Mouse (Mus musculus): ENCODE measurements around the gene Tspyl1. TPM values are rescaled to one million over a fixed set of nuclear protein-coding genes. Genes with fewer than 3 reads are reported as not detected.

Gene Tspyl1
- polyA plus RNA-seq, 1 experiment from 2014 or later = 61.3 TPM

- 3% methylated on average over 47 of the region's 47 CpGs for WGBS
- Histone ChIP-seq H3K4me3 (ENCODE audit: low read depth, low read length) (peak overlapping the region; percentile 98), H3K36me3 (replicated peaks; ENCODE audit: control insufficient read depth, insufficient read depth, low read depth, low read length) (no peaks in the 10 kb centered on the region; the same call in 1 of the 2 replicates), H3K9ac (replicated peaks; ENCODE audit: low read length) (peak overlapping the region; percentile 92), H3K27ac (replicated peaks; ENCODE audit: low read depth, low read length) (peak overlapping the region; percentile 47; the same call in 1 of the 2 replicates), H3K9me3 (replicated peaks; ENCODE audit: control insufficient read depth, low read length) (no peaks in the 10 kb centered on the region), H3K27me3 (ENCODE audit: control insufficient read depth, insufficient read depth, low read length) (no peaks in the 10 kb centered on the region), H3K4me2 (ENCODE audit: low read depth, low read length) (peak overlapping the region; percentile 69), H3K4me1 (ENCODE audit: control insufficient read depth, insufficient read depth, low read length) (no peaks in the 10 kb centered on the region; the same call in 1 of the 2 replicates)
- ATAC-seq (replicated peaks; ENCODE audit: insufficient number of reproducible peaks, low FRiP score, low TSS enrichment, low read depth) (peak; percentile 19), DNase-seq (ENCODE audit: low spot score) (peak; percentile 39)
Observed at GRCm38 (mm10) chr10:34282420-34283238, 639 bp downstream of the Tspyl1 start.

- WGBS = 5% methylated on average over 13 of the region's 13 CpGs
- peak overlapping the region; percentile 42 for H3K4me2 ChIP-seq (ENCODE audit: low read depth, low read length)
- no peaks in the 10 kb centered on the region for H3K36me3 ChIP-seq (replicated peaks; ENCODE audit: control insufficient read depth, insufficient read depth, low read depth, low read length)
- H3K4me1 ChIP-seq (ENCODE audit: control insufficient read depth, insufficient read depth, low read length) = no peaks in the 10 kb centered on the region
- DNase-seq (ENCODE audit: low spot score) (peak; percentile 42), ATAC-seq (replicated peaks; ENCODE audit: insufficient number of reproducible peaks, low FRiP score, low TSS enrichment, low read depth) (peak; percentile 10; the same call in 1 of the 2 replicates)
- H3K4me3 ChIP-seq (ENCODE audit: low read depth, low read length) = peak overlapping the region; percentile 62
- H3K9ac ChIP-seq (replicated peaks; ENCODE audit: low read length) = peak overlapping the region; percentile 54
- H3K27me3 ChIP-seq (ENCODE audit: control insufficient read depth, insufficient read depth, low read length) = no peaks in the 10 kb centered on the region
- no peak overlapping the region for H3K27ac ChIP-seq (replicated peaks; ENCODE audit: low read depth, low read length)
- no peaks in the 10 kb centered on the region for H3K9me3 ChIP-seq (replicated peaks; ENCODE audit: control insufficient read depth, low read length)
Observed at GRCm38 (mm10) chr10:34296911-34297298, 14.9 kb downstream of the Tspyl1 start.

DNA sequence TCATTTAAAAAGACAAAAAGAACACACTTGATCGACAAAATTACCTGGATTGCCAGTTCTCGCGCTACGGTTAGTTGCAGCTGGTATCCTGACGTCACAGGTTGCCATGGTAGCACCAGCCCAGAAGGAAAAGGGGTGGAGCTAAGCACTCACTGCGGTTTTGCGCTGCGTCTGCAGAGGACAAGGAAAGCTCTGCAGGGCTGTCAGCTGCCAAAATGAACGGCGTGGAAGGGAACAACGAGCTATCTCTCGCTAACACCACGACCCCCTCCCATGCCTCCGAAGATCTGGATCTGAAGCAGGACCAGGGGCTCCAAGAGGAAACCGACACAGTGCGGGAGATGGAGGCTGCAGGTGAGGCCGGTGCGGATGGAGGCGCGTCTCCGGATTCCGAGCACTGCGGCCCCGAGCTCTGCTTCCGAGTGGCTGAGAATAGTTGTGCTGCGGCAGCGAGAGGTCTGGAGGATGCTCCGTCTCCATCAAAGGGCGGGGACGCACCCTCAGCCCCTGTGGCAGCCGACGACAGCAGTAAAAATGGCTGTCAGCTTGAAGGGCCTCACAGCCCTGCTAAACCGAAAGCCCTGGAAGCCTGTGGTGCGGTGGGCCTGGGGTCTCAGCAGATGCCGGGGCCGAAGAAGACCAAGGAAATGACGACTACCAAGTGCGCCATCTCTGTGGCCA lies 15.4 kb downstream of the Tspyl1 start, which contains the start of gene Tspyl4:
Tspyl4 (plus strand) TSS at position 144 of the 681 bp plus-strand sequence.
- DNase-seq (ENCODE audit: low spot score) (peak; percentile 97), ATAC-seq (replicated peaks; ENCODE audit: insufficient number of reproducible peaks, low FRiP score, low TSS enrichment, low read depth) (peak; percentile 95)
- Histone ChIP-seq H3K27ac (replicated peaks; ENCODE audit: low read depth, low read length) (peak within 1 kb of the TSS; percentile 60), H3K36me3 (replicated peaks; ENCODE audit: control insufficient read depth, insufficient read depth, low read depth, low read length) (no peaks in the 10 kb centered on the region), H3K27me3 (ENCODE audit: control insufficient read depth, insufficient read depth, low read length) (no peaks in the 10 kb centered on the region), H3K4me3 (ENCODE audit: low read depth, low read length) (peak within 1 kb of the TSS; percentile 62), H3K9me3 (replicated peaks; ENCODE audit: control insufficient read depth, low read length) (no peaks in the 10 kb centered on the region), H3K9ac (replicated peaks; ENCODE audit: low read length) (peak within 1 kb of the TSS; percentile 54), H3K4me2 (ENCODE audit: low read depth, low read length) (peak within 1 kb of the TSS; percentile 82), H3K4me1 (ENCODE audit: control insufficient read depth, insufficient read depth, low read length) (no peaks in the 10 kb centered on the region)
- under 1% methylated on average over 38 of the region's 38 CpGs for WGBS

- Histone ChIP-seq H3K9me3 (replicated peaks; ENCODE audit: control insufficient read depth, low read length) (no peaks in the 10 kb centered on the region), H3K4me1 (ENCODE audit: control insufficient read depth, insufficient read depth, low read length) (no peaks in the 10 kb centered on the region), H3K36me3 (replicated peaks; ENCODE audit: control insufficient read depth, insufficient read depth, low read depth, low read length) (no peaks in the 10 kb centered on the region), H3K9ac (replicated peaks; ENCODE audit: low read length) (peak overlapping the region; percentile 53), H3K4me2 (ENCODE audit: low read depth, low read length) (peak overlapping the region; percentile 82), H3K4me3 (ENCODE audit: low read depth, low read length) (peak overlapping the region; percentile 62), H3K27ac (replicated peaks; ENCODE audit: low read depth, low read length) (no peak overlapping the region), H3K27me3 (ENCODE audit: control insufficient read depth, insufficient read depth, low read length) (no peaks in the 10 kb centered on the region)
- 44% methylated on average over 25 of the region's 25 CpGs for WGBS
- no peak for DNase-seq (ENCODE audit: low spot score)
- no peak for ATAC-seq (replicated peaks; ENCODE audit: insufficient number of reproducible peaks, low FRiP score, low TSS enrichment, low read depth)
Observed at GRCm38 (mm10) chr10:34297980-34298753, 16.2 kb downstream of the Tspyl1 start.

DNA sequence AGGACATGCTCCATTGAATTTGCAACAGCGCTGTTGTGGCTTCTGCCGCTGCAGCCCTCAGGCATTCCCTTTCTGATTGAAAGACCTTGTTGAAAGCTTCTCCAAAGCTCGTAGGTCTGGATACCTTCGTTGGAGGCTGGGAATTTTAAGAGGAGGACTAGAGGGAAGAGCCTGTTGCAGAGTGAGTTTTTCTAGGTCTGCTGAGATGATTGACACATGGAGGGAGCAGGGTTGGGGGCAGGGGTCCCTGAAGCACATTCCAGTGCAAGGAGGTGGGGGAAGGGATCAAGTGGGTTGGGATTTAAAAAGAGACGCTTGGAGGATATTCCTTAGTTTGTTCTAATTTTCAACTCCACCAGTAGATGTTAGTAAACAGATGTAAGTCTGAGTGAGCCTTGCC lies 18.4 kb downstream of the Tspyl1 start:
- Histone ChIP-seq H3K27ac (replicated peaks; ENCODE audit: low read depth, low read length) (no peak overlapping the region), H3K9me3 (replicated peaks; ENCODE audit: control insufficient read depth, low read length) (no peaks in the 10 kb centered on the region), H3K4me3 (ENCODE audit: low read depth, low read length) (peak overlapping the region; percentile 22), H3K27me3 (ENCODE audit: control insufficient read depth, insufficient read depth, low read length) (no peaks in the 10 kb centered on the region), H3K36me3 (replicated peaks; ENCODE audit: control insufficient read depth, insufficient read depth, low read depth, low read length) (no peaks in the 10 kb centered on the region), H3K9ac (replicated peaks; ENCODE audit: low read length) (peak overlapping the region; percentile 39), H3K4me1 (ENCODE audit: control insufficient read depth, insufficient read depth, low read length) (no peaks in the 10 kb centered on the region), H3K4me2 (ENCODE audit: low read depth, low read length) (peak overlapping the region; percentile 47)
- ATAC-seq (replicated peaks; ENCODE audit: insufficient number of reproducible peaks, low FRiP score, low TSS enrichment, low read depth) (no peak), DNase-seq (ENCODE audit: low spot score) (peak; percentile 62)
- 8% methylated on average over 5 of the region's 5 CpGs for WGBS

DNA sequence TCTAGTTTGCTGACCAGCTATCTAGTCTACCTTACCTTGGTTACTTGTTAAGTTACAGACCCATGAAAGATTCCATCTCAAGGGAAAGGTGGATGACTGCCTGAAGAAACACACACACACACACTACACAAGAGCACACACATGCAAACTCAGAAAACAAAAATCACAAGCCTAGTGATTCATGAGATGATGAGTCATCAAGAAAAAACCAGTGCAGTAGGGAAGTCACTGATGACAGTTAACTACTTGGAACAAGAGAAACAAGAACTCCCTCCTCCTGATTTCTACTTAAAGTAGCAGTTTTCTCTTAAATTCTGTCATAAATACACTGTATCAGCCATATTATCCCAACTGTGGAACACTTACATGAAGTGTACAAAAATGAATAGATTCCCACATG lies 25.1 kb downstream of the Tspyl1 start:
- no peaks in the 10 kb centered on the region for H3K36me3 ChIP-seq (replicated peaks; ENCODE audit: control insufficient read depth, insufficient read depth, low read depth, low read length)
- H3K27me3 ChIP-seq (ENCODE audit: control insufficient read depth, insufficient read depth, low read length) = no peaks in the 10 kb centered on the region
- DNase-seq (ENCODE audit: low spot score) (no peak), ATAC-seq (replicated peaks; ENCODE audit: insufficient number of reproducible peaks, low FRiP score, low TSS enrichment, low read depth) (no peak)
- H3K27ac ChIP-seq (replicated peaks; ENCODE audit: low read depth, low read length) = no peak overlapping the region
- H3K4me3 ChIP-seq (ENCODE audit: low read depth, low read length) = no peak overlapping the region
- H3K9ac ChIP-seq (replicated peaks; ENCODE audit: low read length) = no peak overlapping the region
- H3K9me3 ChIP-seq (replicated peaks; ENCODE audit: control insufficient read depth, low read length) = no peaks in the 10 kb centered on the region
- H3K4me2 ChIP-seq (ENCODE audit: low read depth, low read length) = no peak overlapping the region
- no peaks in the 10 kb centered on the region for H3K4me1 ChIP-seq (ENCODE audit: control insufficient read depth, insufficient read depth, low read length)

GRCm38 (mm10) chr10:34309915-34310685 lies 28.1 kb downstream of the Tspyl1 start:
- Histone ChIP-seq H3K4me3 (ENCODE audit: low read depth, low read length) (no peak overlapping the region), H3K4me2 (ENCODE audit: low read depth, low read length) (no peak overlapping the region), H3K4me1 (ENCODE audit: control insufficient read depth, insufficient read depth, low read length) (no peaks in the 10 kb centered on the region), H3K27ac (replicated peaks; ENCODE audit: low read depth, low read length) (no peak overlapping the region), H3K27me3 (ENCODE audit: control insufficient read depth, insufficient read depth, low read length) (no peaks in the 10 kb centered on the region), H3K9me3 (replicated peaks; ENCODE audit: control insufficient read depth, low read length) (no peaks in the 10 kb centered on the region), H3K9ac (replicated peaks; ENCODE audit: low read length) (no peak overlapping the region), H3K36me3 (replicated peaks; ENCODE audit: control insufficient read depth, insufficient read depth, low read depth, low read length) (no peaks in the 10 kb centered on the region)
- ATAC-seq (replicated peaks; ENCODE audit: insufficient number of reproducible peaks, low FRiP score, low TSS enrichment, low read depth) (no peak), DNase-seq (ENCODE audit: low spot score) (no peak)
- WGBS = 90% methylated on average over 9 of the region's 9 CpGs
